In genomic region chr3:30513314-30513997, GRCm38 (mm10) we compare ENCODE assay signal across 10 mouse cellular contexts. TPM values are rescaled to one million over a fixed set of nuclear protein-coding genes. Genes with fewer than 3 reads are reported as not detected.
DNase-seq lines count a peak whose midpoint lies in the region; ATAC-seq and TF ChIP-seq lines count a peak whose summit lies in the region.
"Had no signal": no experiment of that assay in that cellular context is flagged by ENCODE, and none has a peak within 500 bp of the region (broad histone marks: within the 10 kb centered on the region; RNA-seq: fewer than 3 reads in every experiment).

No protein-coding gene starts in this region.

- no peaks in the 10 kb centered on the region for H3K36me3 ChIP-seq in forebrain, embryonic 11.5 days (ENCODE audit: control insufficient read depth, insufficient read depth, low read length)
- H3K36me3 ChIP-seq in forebrain, postnatal 0 days (ENCODE audit: insufficient read depth) = no peaks in the 10 kb centered on the region
- H3K36me3 ChIP-seq in megakaryocyte, embryonic 14.5 days (replicated peaks; ENCODE audit: low read length) = no peaks in the 10 kb centered on the region
- H3K36me3 ChIP-seq in limb, embryonic 14.5 days (ENCODE audit: control insufficient read depth, insufficient read depth, low read length) = no peaks in the 10 kb centered on the region

- TF ChIP-seq POLR2A in limb, embryonic 14.5 days (IDR thresholded peaks at IDR 0.05; ENCODE audit: borderline replicate concordance, extremely low read depth, insufficient read depth, insufficient read length) = no peak

- H3K9ac ChIP-seq in forebrain, embryonic 11.5 days (ENCODE audit: low read length) = no peak overlapping the region
- no peak overlapping the region for H3K9ac ChIP-seq in forebrain, postnatal 0 days
- H3K9ac ChIP-seq in limb, embryonic 14.5 days (ENCODE audit: low read depth, low read length, severe bottlenecking) = peak overlapping the region; percentile 87

- no peak for ATAC-seq in forebrain, embryonic 11.5 days (replicated peaks; ENCODE audit: low FRiP score)
- ATAC-seq in forebrain, postnatal 0 days = no peak
- no peak for ATAC-seq in megakaryocyte, adult 5-6 weeks (ENCODE audit: poor library complexity, severe bottlenecking)
- no peak for ATAC-seq in limb, embryonic 14.5 days (ENCODE audit: low FRiP score, low read depth)
- no peak for ATAC-seq in granulocyte monocyte progenitor cell, adult 5-6 weeks (replicated peaks; ENCODE audit: poor library complexity, severe bottlenecking)

- H3K4me1 ChIP-seq in forebrain, embryonic 11.5 days (replicated peaks; ENCODE audit: control insufficient read depth, insufficient read depth, low read length) = peaks cover 14% of the 10 kb centered on the region; the same call in 1 of the 2 replicates
- no peaks in the 10 kb centered on the region for H3K4me1 ChIP-seq in forebrain, postnatal 0 days (ENCODE audit: insufficient read depth)
- H3K4me1 ChIP-seq in megakaryocyte, embryonic 14.5 days = peaks cover 39% of the 10 kb centered on the region
- peaks cover 31% of the 10 kb centered on the region for H3K4me1 ChIP-seq in limb, embryonic 14.5 days (ENCODE audit: control insufficient read depth, insufficient read depth, low read length)

- H3K4me2 ChIP-seq in forebrain, embryonic 11.5 days (ENCODE audit: low read depth, low read length, severe bottlenecking) = peak overlapping the region; percentile 89
- no peak overlapping the region; the same call in 1 of the 2 replicates for H3K4me2 ChIP-seq in forebrain, postnatal 0 days (ENCODE audit: low read depth)
- H3K4me2 ChIP-seq in limb, embryonic 14.5 days (replicated peaks; ENCODE audit: low read depth, low read length, severe bottlenecking) = peak overlapping the region; percentile 91

- no peak overlapping the region for H3K27ac ChIP-seq in forebrain, embryonic 11.5 days (ENCODE audit: low read depth, low read length)
- no peak overlapping the region for H3K27ac ChIP-seq in forebrain, postnatal 0 days (ENCODE audit: low read depth, low read length)
- peak overlapping the region; percentile 95 for H3K27ac ChIP-seq in limb, embryonic 14.5 days (replicated peaks; ENCODE audit: low read depth, low read length)
- H3K27ac ChIP-seq: left cerebral cortex, adult 2 months had no signal

- no peak for DNase-seq in forebrain, embryonic 11.5 days (ENCODE audit: low spot score)
- no peak for DNase-seq in forebrain, postnatal 0 days
- DNase-seq in limb, embryonic 14.5 days (ENCODE audit: low spot score) = no peak
- DNase-seq in yolk sac, embryonic 10.5 days (ENCODE audit: low spot score) = peak; percentile 19
- no peak for DNase-seq in layer of hippocampus, adult 11-12 months (ENCODE audit: low spot score)
- DNase-seq: B cell, adult 2 months had no signal

- H3K27me3 ChIP-seq in forebrain, embryonic 11.5 days (ENCODE audit: control insufficient read depth, insufficient read depth, low read length) = peaks cover 34% of the 10 kb centered on the region
- peaks cover 72% of the 10 kb centered on the region for H3K27me3 ChIP-seq in forebrain, postnatal 0 days (ENCODE audit: insufficient read depth, low read length)
- H3K27me3 ChIP-seq in megakaryocyte, embryonic 14.5 days (replicated peaks) = peaks cover 84% of the 10 kb centered on the region
- no peaks in the 10 kb centered on the region for H3K27me3 ChIP-seq in limb, embryonic 14.5 days (ENCODE audit: control insufficient read depth, insufficient read depth, low read length)

- TF ChIP-seq CTCF in forebrain, postnatal 0 days (IDR thresholded peaks at IDR 0.05; ENCODE audit: low read depth) = no peak

- no peaks in the 10 kb centered on the region for H3K9me3 ChIP-seq in forebrain, embryonic 11.5 days (ENCODE audit: control insufficient read depth, low read length)
- no peaks in the 10 kb centered on the region for H3K9me3 ChIP-seq in forebrain, postnatal 0 days (ENCODE audit: low read length)
- no peaks in the 10 kb centered on the region for H3K9me3 ChIP-seq in megakaryocyte, embryonic 14.5 days
- H3K9me3 ChIP-seq in limb, embryonic 14.5 days (ENCODE audit: control insufficient read depth, low read length) = no peaks in the 10 kb centered on the region

- 1% methylated on average over 16 of the region's 16 CpGs for WGBS in forebrain, embryonic 11.5 days
- WGBS in forebrain, postnatal 0 days = 4% methylated on average over 16 of the region's 16 CpGs
- WGBS in limb, embryonic 14.5 days = 8% methylated on average over 16 of the region's 16 CpGs

- H3K4me3 ChIP-seq in forebrain, embryonic 11.5 days (ENCODE audit: low read depth, low read length) = peak overlapping the region; percentile 39
- H3K4me3 ChIP-seq in forebrain, postnatal 0 days (ENCODE audit: low read depth, low read length) = no peak overlapping the region
- H3K4me3 ChIP-seq in megakaryocyte, embryonic 14.5 days (replicated peaks) = peak overlapping the region; percentile 90
- peak overlapping the region; percentile 56 for H3K4me3 ChIP-seq in limb, embryonic 14.5 days (replicated peaks; ENCODE audit: low read length)

RNA-seq across cellular contexts. Expression of gene Mecom, which starts 34.4 kb away (rescaled TPM):
- polyA plus RNA-seq in forebrain, embryonic 11.5 days (2014; fragmentation: Nextera tagmentation; extraction: Ambion mirVana) = 17.6 and 19.5 TPM in 2 replicates
- total RNA-seq in forebrain, postnatal 0 days (2014; rRNA removed) = 3.2 and 3.9 TPM in 2 replicates
- polyA plus RNA-seq in forebrain, postnatal 0 days (2015; fragmentation: Nextera tagmentation; extraction: Ambion mirVana) = 1.9 TPM in 2 replicates
- not detected in 2 replicates for polyA plus RNA-seq in megakaryocyte, embryonic 14.5 days (2012; ENCODE audit: insufficient read depth, low replicate concordance)
- total RNA-seq in megakaryocyte, adult 5-6 weeks (2015) = 0.07 TPM in 1 of 2 replicates, not detected in the other
- not detected in 2 replicates for total RNA-seq in megakaryocyte, adult 5-6 weeks (2017)
- 35.8 and 38.6 TPM in 2 replicates for polyA plus RNA-seq in limb, embryonic 14.5 days (2012; rRNA removed)
- polyA plus RNA-seq in limb, embryonic 14.5 days (2014; fragmentation: Nextera tagmentation; extraction: Ambion mirVana) = 42.2 and 61.6 TPM in 2 replicates
- total RNA-seq in granulocyte monocyte progenitor cell, adult 5-6 weeks (2014; fragmentation: Nextera tagmentation) = 1.9 TPM in 1 of 2 replicates, not detected in the other
- 0.72 and 0.90 TPM in 2 replicates for total RNA-seq in granulocyte monocyte progenitor cell, adult 5-6 weeks (2017)
